Mouse (Mus musculus) kidney, embryonic 14.5 days (tissue): ENCODE measurements around the gene Them7. TPM values are rescaled to one million over a fixed set of nuclear protein-coding genes. Genes with fewer than 3 reads are reported as not detected.

Source experiments
- ATAC-seq: fragments of 200-750 bp; cut with Nextera tagmentation; 2 replicates; pipeline ENCODE4 v1.8.0; 2017; ENCODE audit warnings: moderate number of reproducible peaks, mild to moderate bottlenecking, moderate TSS enrichment, moderate library complexity; ENCODE audit not compliant: low FRiP score, low TSS enrichment
- H3K27ac ChIP-seq: fragments of 300-500 bp; sonication (generic); 2 replicates; pipeline ENCODE4 v1.5.1; 2014; ENCODE audit warnings: low read depth, mild to moderate bottlenecking, low read length, moderate library complexity, mixed read lengths
- H3K27me3 ChIP-seq: fragments of 300-500 bp; sonication (generic); 2 replicates; pipeline ENCODE4 v1.6.1; 2014; ENCODE audit warnings: mild to moderate bottlenecking, low read length; ENCODE audit not compliant: control insufficient read depth, insufficient read depth
- H3K36me3 ChIP-seq: fragments of 300-500 bp; sonication (generic); 2 replicates; pipeline ENCODE4 v1.6.1; 2014; ENCODE audit warnings: low read length, mixed read lengths; ENCODE audit not compliant: control insufficient read depth, insufficient read depth
- H3K4me1 ChIP-seq: fragments of 300-500 bp; sonication (generic); 2 replicates; pipeline ENCODE4 v1.6.1; 2014; ENCODE audit warnings: low read length, mixed read lengths; ENCODE audit not compliant: control insufficient read depth, insufficient read depth
- H3K4me2 ChIP-seq: fragments of 300-500 bp; sonication (generic); replicated peaks from 2 replicates; pipeline ENCODE4 v1.6.1; 2014; ENCODE audit warnings: low read depth, mild to moderate bottlenecking, low read length
- H3K4me3 ChIP-seq: fragments of 300-500 bp; sonication (generic); 2 replicates; pipeline ENCODE4 v1.5.1; 2014; ENCODE audit warnings: mild to moderate bottlenecking, low read length
- H3K9ac ChIP-seq: fragments of 300-500 bp; sonication (generic); 2 replicates; pipeline ENCODE4 v1.6.1; 2014; ENCODE audit warnings: low read depth, mild to moderate bottlenecking, low read length, moderate library complexity
- H3K9me3 ChIP-seq: fragments of 300-500 bp; sonication (generic); 2 replicates; pipeline ENCODE4 v1.6.1; 2016; ENCODE audit warnings: low read length; ENCODE audit not compliant: control insufficient read depth
- WGBS: fragments of 180-500 bp; shearing (Covaris S2); extraction: QIAGEN DNeasy Blood & Tissue Kit; methylation state at CpG from one replicate; pipeline ENCODE4 v1.1.7; 2014; 5-methylcytosine and 5-hydroxymethylcytosine counted together
- polyA plus RNA-seq: library from polyadenylated mRNA; unstranded; fragments of >200 nt; fragmentation: Nextera tagmentation; extraction: Ambion mirVana; gene quantifications from 2 replicates; pipeline ENCODE4 v1.2.1, GENCODE M21; 2014

Gene Them7
- polyA plus RNA-seq, 1 experiment from 2014 or later, result 0.89 TPM

- H3K9ac ChIP-seq, result no peak overlapping the region
- no peaks in the 10 kb centered on the region for H3K9me3 ChIP-seq
- H3K4me1 ChIP-seq, result peaks cover 40% of the 10 kb centered on the region
- ATAC-seq, result no peak
- H3K4me3 ChIP-seq, result no peak overlapping the region
- no peak overlapping the region for H3K27ac ChIP-seq
- H3K36me3 ChIP-seq, result no peaks in the 10 kb centered on the region
- WGBS, result 49% methylated on average over 2 of the region's 2 CpGs
- H3K27me3 ChIP-seq, result no peaks in the 10 kb centered on the region
- H3K4me2 ChIP-seq, result no peak overlapping the region
Measured at GRCm38 (mm10) chr2:105228416-105228815, 4.3 kb downstream of the Them7 start.

GRCm38 (mm10) chr2:105230333-105230732, 6.2 kb downstream of the Them7 start:
- WGBS, result 2% methylated on average over 1 of the region's 1 CpGs
- Histone ChIP-seq H3K4me1 (peaks cover 33% of the 10 kb centered on the region), H3K36me3 (no peaks in the 10 kb centered on the region), H3K9ac (no peak overlapping the region), H3K27ac (no peak overlapping the region), H3K27me3 (no peaks in the 10 kb centered on the region), H3K4me2 (no peak overlapping the region), H3K9me3 (no peaks in the 10 kb centered on the region), H3K4me3 (no peak overlapping the region)
- ATAC-seq, result 0 out of 2 replicates have a peak, but pooled peaks have one; percentile 16

GRCm38 (mm10) chr2:105232386-105232785, 8.3 kb downstream of the Them7 start:
- 14% methylated on average over 4 of the region's 4 CpGs for WGBS
- H3K27ac ChIP-seq, result no peak overlapping the region
- H3K9ac ChIP-seq, result no peak overlapping the region
- H3K4me1 ChIP-seq, result peaks cover 37% of the 10 kb centered on the region
- H3K4me3 ChIP-seq, result no peak overlapping the region
- no peak for ATAC-seq
- no peak overlapping the region for H3K4me2 ChIP-seq
- H3K36me3 ChIP-seq, result no peaks in the 10 kb centered on the region
- H3K27me3 ChIP-seq, result no peaks in the 10 kb centered on the region
- H3K9me3 ChIP-seq, result no peaks in the 10 kb centered on the region

- 45% methylated on average over 6 of the region's 6 CpGs for WGBS
- no peak for ATAC-seq
Measured at GRCm38 (mm10) chr2:105234278-105234677, 10.2 kb downstream of the Them7 start.

GRCm38 (mm10) chr2:105235380-105236115, 11.4 kb downstream of the Them7 start:
- Histone ChIP-seq H3K4me2 (peak overlapping the region; percentile 16), H3K27me3 (no peaks in the 10 kb centered on the region), H3K4me1 (peaks cover 41% of the 10 kb centered on the region), H3K4me3 (no peak overlapping the region), H3K36me3 (no peaks in the 10 kb centered on the region), H3K9ac (no peak overlapping the region), H3K9me3 (no peaks in the 10 kb centered on the region), H3K27ac (peak overlapping the region; percentile 80)
- 15% methylated on average over 12 of the region's 12 CpGs for WGBS
- peak; percentile 61; the same call in 1 of the 2 replicates for ATAC-seq

More at GRCm38 (mm10) chr2:105234278-105234677, 10.2 kb downstream of the Them7 start:
- Histone ChIP-seq H3K4me1 (peaks cover 41% of the 10 kb centered on the region), H3K4me3 (no peak overlapping the region), H3K9ac (no peak overlapping the region), H3K4me2 (no peak overlapping the region), H3K27me3 (no peaks in the 10 kb centered on the region), H3K27ac (peak overlapping the region; percentile 73; the same call in 1 of the 2 replicates), H3K9me3 (no peaks in the 10 kb centered on the region), H3K36me3 (no peaks in the 10 kb centered on the region)

- no peaks in the 10 kb centered on the region for H3K9me3 ChIP-seq
- WGBS, result 14% methylated on average over 7 of the region's 7 CpGs
- no peaks in the 10 kb centered on the region for H3K27me3 ChIP-seq
- H3K27ac ChIP-seq, result peak overlapping the region; percentile 4; the same call in 1 of the 2 replicates
- peaks cover 34% of the 10 kb centered on the region for H3K4me1 ChIP-seq
- no peak overlapping the region for H3K4me2 ChIP-seq
- H3K9ac ChIP-seq, result no peak overlapping the region
- H3K36me3 ChIP-seq, result no peaks in the 10 kb centered on the region
- no peak overlapping the region for H3K4me3 ChIP-seq
- ATAC-seq, result peak; percentile 22; the same call in 1 of the 2 replicates
Measured at GRCm38 (mm10) chr2:105237424-105237823, 13.3 kb downstream of the Them7 start.

GRCm38 (mm10) chr2:105237841-105238240, 13.7 kb downstream of the Them7 start:
- no peaks in the 10 kb centered on the region for H3K36me3 ChIP-seq
- no peak for ATAC-seq

GRCm38 (mm10) chr2:105238775-105239174, 14.7 kb downstream of the Them7 start:
- H3K27me3 ChIP-seq, result no peaks in the 10 kb centered on the region
- H3K36me3 ChIP-seq, result no peaks in the 10 kb centered on the region
- no peaks in the 10 kb centered on the region for H3K9me3 ChIP-seq
- H3K4me1 ChIP-seq, result peaks cover 27% of the 10 kb centered on the region
- H3K27ac ChIP-seq, result no peak overlapping the region
- WGBS, result 24% methylated on average over 3 of the region's 3 CpGs
- ATAC-seq, result peak; percentile 30; the same call in 1 of the 2 replicates
- H3K9ac ChIP-seq, result no peak overlapping the region
- no peak overlapping the region for H3K4me2 ChIP-seq
- no peak overlapping the region for H3K4me3 ChIP-seq

More at GRCm38 (mm10) chr2:105237841-105238240, 13.7 kb downstream of the Them7 start:
- H3K4me3 ChIP-seq, result no peak overlapping the region
- no peak overlapping the region for H3K4me2 ChIP-seq
- H3K27me3 ChIP-seq, result no peaks in the 10 kb centered on the region
- no peaks in the 10 kb centered on the region for H3K9me3 ChIP-seq
- WGBS, result 44% methylated on average over 2 of the region's 2 CpGs
- peaks cover 31% of the 10 kb centered on the region for H3K4me1 ChIP-seq
- H3K9ac ChIP-seq, result no peak overlapping the region
- peak overlapping the region; percentile 4; the same call in 1 of the 2 replicates for H3K27ac ChIP-seq

GRCm38 (mm10) chr2:105240631-105241030, 16.5 kb downstream of the Them7 start:
- WGBS, result 21% methylated on average over 1 of the region's 1 CpGs
- H3K9me3 ChIP-seq, result no peaks in the 10 kb centered on the region
- no peaks in the 10 kb centered on the region for H3K27me3 ChIP-seq
- H3K4me2 ChIP-seq, result no peak overlapping the region
- no peak overlapping the region for H3K4me3 ChIP-seq
- H3K36me3 ChIP-seq, result no peaks in the 10 kb centered on the region
- H3K27ac ChIP-seq, result no peak overlapping the region
- ATAC-seq, result no peak
- H3K4me1 ChIP-seq, result peaks cover 21% of the 10 kb centered on the region
- no peak overlapping the region for H3K9ac ChIP-seq
